Mouse (Mus musculus) heart, adult 2 months (tissue): ENCODE measurements at regions not wholly inside any gene's neighbourhood (a gene's known extent, or its start where the extent isn't known, plus 50 kb on each side); places are given as distances from the start of the nearest gene placed in this dataset.

ENCODE experiments used
- CTCF ChIP-seq: fragments of 200-600 bp; IDR thresholded peaks from 2 replicates; pipeline ENCODE4 v1.8.1; 2022; ENCODE audit warnings: antibody characterized with exemption, mild to moderate bottlenecking, moderate library complexity
- EP300 ChIP-seq: fragments of 200-500 bp; IDR thresholded peaks from 2 replicates; pipeline ENCODE4 v1.6.1; 2011; ENCODE audit warnings: low read depth, low read length, control low read depth; ENCODE audit not compliant: insufficient read depth
- POLR2A ChIP-seq: fragments of 200-500 bp; IDR thresholded peaks from 2 replicates; pipeline ENCODE4 v1.6.1; 2011; ENCODE audit warnings: mild to moderate bottlenecking, low read depth, low read length, control low read depth; ENCODE audit not compliant: insufficient read depth

- TF ChIP-seq POLR2A = no peak
- no peak for TF ChIP-seq CTCF
- TF ChIP-seq EP300 = no peak
Observed at GRCm38 (mm10) chr1:133971290-133971689, 50.1 kb upstream of the Prelp start.
